Mouse (Mus musculus) forebrain, embryonic 12.5 days (tissue): ENCODE measurements at regions not wholly inside any gene's neighbourhood (a gene's known extent, or its start where the extent isn't known, plus 50 kb on each side); places are given as distances from the start of the nearest gene placed in this dataset.

Experiments
- ATAC-seq: fragments of 200-750 bp; cut with Nextera tagmentation; 2 replicates; pipeline ENCODE4 v1.8.0; 2017; ENCODE audit warnings: moderate TSS enrichment; ENCODE audit not compliant: low FRiP score
- H3K27ac ChIP-seq: fragments of 300-500 bp; sonication (generic); 2 replicates; pipeline ENCODE4 v1.5.1; 2016; ENCODE audit warnings: mild to moderate bottlenecking
- H3K27me3 ChIP-seq: fragments of 300-500 bp; sonication (generic); 2 replicates; pipeline ENCODE4 v1.6.1; 2016; ENCODE audit warnings: mild to moderate bottlenecking
- H3K36me3 ChIP-seq: fragments of 300-500 bp; sonication (generic); replicated peaks from 2 replicates; pipeline ENCODE4 v1.6.1; 2016; ENCODE audit warnings: mild to moderate bottlenecking
- H3K4me1 ChIP-seq: fragments of 300-500 bp; sonication (generic); 2 replicates; pipeline ENCODE4 v1.6.1; 2016
- H3K4me2 ChIP-seq: fragments of 300-500 bp; sonication (generic); 2 replicates; pipeline ENCODE4 v1.6.1; 2016; ENCODE audit warnings: mild to moderate bottlenecking, moderate library complexity
- H3K4me3 ChIP-seq: fragments of 300-500 bp; sonication (generic); replicated peaks from 2 replicates; pipeline ENCODE4 v1.5.1; 2016; ENCODE audit warnings: mild to moderate bottlenecking
- H3K9ac ChIP-seq: fragments of 300-500 bp; sonication (generic); 2 replicates; pipeline ENCODE4 v1.6.1; 2016; ENCODE audit warnings: mild to moderate bottlenecking
- H3K9me3 ChIP-seq: fragments of 300-500 bp; sonication (generic); 2 replicates; pipeline ENCODE4 v1.6.1; 2016
- WGBS: fragments of 180-500 bp; shearing (Covaris S2); methylation state at CpG from one replicate; pipeline ENCODE4 v1.1.7; 2016; 5-methylcytosine and 5-hydroxymethylcytosine counted together

DNA sequence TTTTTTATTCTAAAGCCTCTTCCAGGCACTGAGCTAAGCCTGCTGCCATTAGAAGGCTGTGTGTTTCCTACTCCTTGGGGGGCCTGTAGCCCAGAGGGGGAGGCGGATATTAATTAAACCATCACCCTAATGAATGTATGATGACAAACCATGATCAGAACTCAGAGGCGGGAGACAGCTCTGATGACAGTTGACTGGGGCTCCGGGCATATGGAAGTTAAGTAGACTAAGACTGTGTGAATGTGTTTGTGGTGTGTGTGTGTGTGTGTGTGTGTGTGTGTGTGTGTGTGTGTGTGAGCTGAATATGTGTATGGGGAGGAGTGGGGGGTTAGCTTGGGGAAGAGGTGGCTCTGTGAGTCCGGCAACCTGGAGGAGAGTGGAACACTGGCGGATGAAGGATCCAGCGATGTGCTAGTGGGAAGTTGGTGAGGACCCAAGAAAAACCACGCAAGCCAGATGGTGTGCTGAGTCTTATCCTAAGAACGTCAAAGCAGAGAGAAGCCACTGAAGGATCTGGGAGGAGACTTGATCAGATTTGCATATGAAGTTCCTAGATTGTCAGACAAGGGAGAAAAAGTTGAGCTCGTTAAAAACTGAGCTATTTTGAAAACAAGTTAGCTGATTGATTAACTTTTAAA, 256.7 kb downstream of the Lmx1a start:
- no peaks in the 10 kb centered on the region for H3K9me3 ChIP-seq
- H3K27me3 ChIP-seq, result no peaks in the 10 kb centered on the region
- ATAC-seq, result no peak
- WGBS, result 61% methylated on average over 9 of the region's 9 CpGs
- H3K36me3 ChIP-seq, result no peaks in the 10 kb centered on the region
- no peak overlapping the region for H3K4me3 ChIP-seq
- H3K27ac ChIP-seq, result no peak overlapping the region
- no peak overlapping the region for H3K4me2 ChIP-seq
- H3K4me1 ChIP-seq, result peaks cover 2% of the 10 kb centered on the region; the same call in 1 of the 2 replicates
- no peak overlapping the region for H3K9ac ChIP-seq

DNA sequence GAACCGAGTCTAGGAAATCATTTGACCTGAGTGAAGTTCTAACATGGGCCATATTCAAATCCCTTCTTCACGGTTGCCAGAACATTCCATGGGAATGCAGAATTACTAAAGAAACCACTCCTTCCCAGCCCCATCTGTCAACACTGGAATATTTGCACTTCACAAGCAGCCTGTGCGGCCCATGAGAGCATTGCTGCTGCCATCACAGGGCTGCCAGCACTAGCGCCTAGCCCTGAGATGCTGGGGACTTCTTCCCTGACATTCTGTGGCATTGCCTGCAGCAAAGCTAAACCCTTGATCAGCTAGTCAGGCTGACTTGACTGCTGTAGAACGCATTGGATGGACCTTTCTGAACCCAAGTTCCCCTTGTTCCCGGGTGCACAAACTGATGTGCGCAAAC, 258.8 kb downstream of the Lmx1a start:
- H3K4me2 ChIP-seq, result no peak overlapping the region
- H3K4me3 ChIP-seq, result no peak overlapping the region
- ATAC-seq, result no peak
- WGBS, result 84% methylated on average over 7 of the region's 7 CpGs
- no peaks in the 10 kb centered on the region for H3K9me3 ChIP-seq
- no peak overlapping the region for H3K27ac ChIP-seq
- H3K27me3 ChIP-seq, result no peaks in the 10 kb centered on the region
- no peaks in the 10 kb centered on the region for H3K4me1 ChIP-seq
- no peaks in the 10 kb centered on the region for H3K36me3 ChIP-seq
- H3K9ac ChIP-seq, result no peak overlapping the region

DNA sequence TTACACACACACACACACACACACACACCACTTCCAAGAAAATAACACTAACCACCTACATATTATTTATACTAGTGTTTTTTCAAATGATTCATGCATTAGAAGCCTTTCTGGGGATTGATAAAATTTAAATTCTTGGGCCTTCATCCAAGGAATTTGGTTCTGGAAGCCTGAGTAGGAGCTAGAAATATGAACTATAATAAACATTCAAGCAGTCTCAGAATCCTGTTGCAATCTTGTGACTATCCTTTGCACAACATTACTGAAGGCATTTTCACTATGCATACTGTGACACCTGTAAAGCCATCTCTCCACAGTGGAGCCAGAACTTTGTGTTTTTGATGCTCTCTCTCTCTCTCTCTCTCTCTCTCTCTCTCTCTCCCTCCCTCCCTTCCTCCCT, 262.7 kb downstream of the Lmx1a start:
- Histone ChIP-seq H3K36me3 (no peaks in the 10 kb centered on the region), H3K4me1 (no peaks in the 10 kb centered on the region), H3K4me2 (no peak overlapping the region), H3K9me3 (no peaks in the 10 kb centered on the region), H3K4me3 (no peak overlapping the region), H3K27ac (no peak overlapping the region), H3K9ac (no peak overlapping the region), H3K27me3 (no peaks in the 10 kb centered on the region)
- ATAC-seq, result no peak

DNA sequence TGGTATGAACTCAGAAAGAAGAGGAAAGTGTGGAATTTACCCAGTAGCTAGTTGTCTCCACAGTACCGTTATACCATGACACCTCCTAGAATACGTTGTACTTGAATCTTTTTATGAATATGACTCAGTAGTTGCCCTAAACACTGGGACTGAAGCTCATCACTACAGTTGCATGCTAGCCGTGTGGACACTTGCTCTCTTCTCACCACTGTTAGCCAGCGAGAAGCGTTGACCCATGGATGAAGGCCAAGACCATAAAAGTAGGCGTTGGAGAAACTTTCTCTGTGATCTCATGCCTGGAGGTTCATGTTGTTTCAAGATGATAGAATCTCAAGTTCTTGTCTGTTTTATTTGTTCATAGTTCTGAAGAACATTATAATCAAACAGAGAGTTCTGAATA, 269.5 kb downstream of the Lmx1a start:
- Histone ChIP-seq H3K4me1 (no peaks in the 10 kb centered on the region), H3K36me3 (no peaks in the 10 kb centered on the region), H3K9ac (no peak overlapping the region), H3K4me2 (no peak overlapping the region), H3K4me3 (no peak overlapping the region), H3K9me3 (no peaks in the 10 kb centered on the region), H3K27me3 (no peaks in the 10 kb centered on the region), H3K27ac (no peak overlapping the region)
- ATAC-seq, result no peak
- WGBS, result 95% methylated on average over 6 of the region's 6 CpGs

DNA sequence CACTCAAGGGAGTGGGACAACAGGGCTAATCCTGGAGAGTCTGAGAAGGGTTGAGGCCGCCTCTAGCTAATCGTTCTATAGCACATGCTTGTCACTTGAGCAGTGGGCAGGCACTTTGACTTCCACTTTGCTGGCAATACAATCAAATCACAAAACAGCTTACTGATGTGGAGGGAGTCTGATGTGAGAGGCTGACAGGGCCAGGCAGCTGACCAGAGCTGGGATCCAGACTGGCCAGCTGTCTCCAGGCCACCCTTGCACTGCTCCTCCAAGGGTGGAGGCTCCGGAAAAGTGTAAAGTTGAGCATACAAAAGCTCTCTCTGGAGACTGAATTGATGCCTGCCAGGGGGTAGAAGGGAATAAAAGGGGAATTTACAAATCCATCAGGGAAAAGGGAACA, 280.5 kb downstream of the Lmx1a start:
- H3K4me2 ChIP-seq, result no peak overlapping the region
- no peak for ATAC-seq
- no peaks in the 10 kb centered on the region for H3K36me3 ChIP-seq
- no peak overlapping the region for H3K27ac ChIP-seq
- no peak overlapping the region for H3K9ac ChIP-seq
- peaks cover 10% of the 10 kb centered on the region; the same call in 1 of the 2 replicates for H3K4me1 ChIP-seq
- H3K9me3 ChIP-seq, result no peaks in the 10 kb centered on the region
- H3K4me3 ChIP-seq, result no peak overlapping the region
- 30% methylated on average over 3 of the region's 3 CpGs for WGBS
- peaks cover 26% of the 10 kb centered on the region for H3K27me3 ChIP-seq

DNA sequence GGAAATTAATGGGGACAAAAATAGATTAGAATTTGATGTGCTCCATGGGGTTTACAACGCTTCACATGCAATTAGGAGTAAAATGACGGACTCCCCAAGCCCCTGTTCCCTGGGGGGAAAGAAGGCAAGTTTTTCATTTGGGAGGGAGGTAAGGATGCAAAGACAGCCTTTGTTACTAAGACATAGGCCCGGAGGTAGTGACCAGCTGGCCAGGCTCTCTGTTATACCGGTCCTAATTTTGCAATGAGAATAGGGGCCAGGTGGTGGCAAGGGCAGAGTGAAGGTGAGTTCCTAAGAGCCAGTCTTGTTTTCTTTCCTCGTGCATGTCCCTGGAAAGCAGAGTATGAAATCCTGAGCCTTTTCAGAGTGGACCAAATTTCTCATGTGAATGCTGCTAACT, 280.9 kb downstream of the Lmx1a start:
- Histone ChIP-seq H3K36me3 (no peaks in the 10 kb centered on the region), H3K4me2 (no peak overlapping the region), H3K4me1 (peaks cover 10% of the 10 kb centered on the region; the same call in 1 of the 2 replicates), H3K27me3 (peaks cover 26% of the 10 kb centered on the region), H3K9ac (no peak overlapping the region), H3K27ac (no peak overlapping the region), H3K9me3 (no peaks in the 10 kb centered on the region), H3K4me3 (no peak overlapping the region)
- no peak for ATAC-seq
- 13% methylated on average over 5 of the region's 5 CpGs for WGBS

DNA sequence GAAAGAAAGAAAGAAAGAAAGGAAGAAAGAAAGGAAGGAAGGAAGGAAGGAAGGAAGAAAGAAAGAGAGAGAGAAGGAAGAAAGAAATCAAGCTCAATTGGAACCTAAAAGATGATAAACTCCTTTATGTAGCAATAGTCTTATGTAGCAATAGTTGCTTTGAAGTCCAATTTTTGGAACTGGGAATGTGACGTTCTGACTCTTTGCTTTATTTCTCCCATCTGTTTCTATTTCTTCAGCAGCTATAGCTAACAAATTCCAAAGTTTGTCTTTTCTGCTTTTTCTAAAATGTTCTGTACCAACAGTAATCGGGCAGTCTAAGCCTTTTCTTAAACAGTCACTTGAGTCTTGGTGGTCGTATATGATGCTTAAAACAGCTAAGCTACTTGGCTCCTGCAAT, 287.7 kb downstream of the Lmx1a start:
- Histone ChIP-seq H3K27ac (no peak overlapping the region), H3K9ac (no peak overlapping the region), H3K36me3 (no peaks in the 10 kb centered on the region), H3K4me1 (no peaks in the 10 kb centered on the region), H3K4me2 (no peak overlapping the region), H3K9me3 (no peaks in the 10 kb centered on the region), H3K4me3 (no peak overlapping the region), H3K27me3 (no peaks in the 10 kb centered on the region)
- 89% methylated on average over 3 of the region's 3 CpGs for WGBS
- ATAC-seq, result no peak

DNA sequence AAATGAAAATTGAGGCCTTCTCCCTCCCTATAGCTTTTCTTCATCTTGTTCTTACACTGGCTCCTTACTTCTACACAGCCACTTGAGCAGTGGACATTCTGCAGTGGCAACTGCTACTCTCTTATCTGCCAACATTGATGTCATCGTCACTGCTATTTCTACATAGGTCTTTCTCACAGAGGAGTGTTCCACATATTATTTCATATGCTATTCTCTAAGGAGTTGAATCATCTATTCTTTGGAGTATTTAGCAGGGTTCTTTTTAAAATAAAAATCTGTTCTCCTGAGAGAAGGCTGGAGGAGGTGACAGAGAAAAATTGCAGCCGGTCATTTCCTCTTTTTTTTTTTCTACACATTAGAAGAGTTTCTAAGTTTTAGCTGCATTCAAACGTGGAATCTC, 290.1 kb downstream of the Lmx1a start:
- no peak overlapping the region for H3K9ac ChIP-seq
- 88% methylated on average over 3 of the region's 3 CpGs for whole genome bisulfite sequencing
- no peak for ATAC-seq
- no peaks in the 10 kb centered on the region for H3K9me3 ChIP-seq
- H3K4me2 ChIP-seq, result no peak overlapping the region
- no peaks in the 10 kb centered on the region for H3K27me3 ChIP-seq
- H3K27ac ChIP-seq, result no peak overlapping the region
- H3K36me3 ChIP-seq, result no peaks in the 10 kb centered on the region
- no peaks in the 10 kb centered on the region for H3K4me1 ChIP-seq
- H3K4me3 ChIP-seq, result no peak overlapping the region

DNA sequence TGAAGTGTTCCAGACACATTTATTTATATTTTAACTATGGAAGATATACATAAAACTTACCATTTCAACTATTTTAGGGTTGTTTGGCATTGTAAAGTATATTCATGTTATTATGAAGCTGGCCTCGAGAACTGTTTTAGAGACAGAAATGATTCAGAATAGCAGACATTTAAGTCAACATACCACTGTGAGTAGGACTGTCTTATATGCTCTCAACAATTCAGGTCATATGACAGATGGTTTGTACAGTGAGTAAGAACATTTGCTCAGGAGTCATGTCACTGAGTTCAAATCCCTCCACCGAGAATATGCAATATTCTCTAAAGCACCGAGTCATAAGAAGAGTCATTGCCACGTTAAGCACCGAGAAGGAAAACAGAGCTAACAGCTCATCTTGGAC, 290.6 kb downstream of the Lmx1a start:
- ATAC-seq, result no peak
- H3K4me2 ChIP-seq, result no peak overlapping the region
- 95% methylated on average over 5 of the region's 5 CpGs for WGBS

DNA sequence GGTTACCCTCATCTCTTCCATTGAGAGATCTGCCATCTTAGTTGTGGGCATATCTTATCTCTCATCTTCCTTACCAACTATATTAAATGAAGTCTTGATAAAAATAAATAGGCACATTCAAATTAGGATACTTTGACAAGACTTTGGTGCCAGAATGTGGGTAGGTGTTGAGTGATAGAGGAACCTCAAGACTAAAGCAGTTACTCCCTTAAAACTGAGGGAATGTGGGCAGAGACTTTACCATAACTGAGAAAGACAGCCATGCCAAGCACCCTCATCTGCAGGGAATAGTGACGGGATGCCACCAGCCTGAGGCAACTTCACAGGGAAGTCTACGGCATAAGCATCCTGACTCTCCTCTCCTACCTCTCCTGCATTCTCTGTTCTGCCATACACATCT, 292.3 kb downstream of the Lmx1a start:
- Histone ChIP-seq H3K27ac (no peak overlapping the region), H3K36me3 (no peaks in the 10 kb centered on the region), H3K9ac (no peak overlapping the region), H3K9me3 (no peaks in the 10 kb centered on the region), H3K4me2 (no peak overlapping the region), H3K27me3 (no peaks in the 10 kb centered on the region), H3K4me1 (no peaks in the 10 kb centered on the region), H3K4me3 (no peak overlapping the region)
- no peak for ATAC-seq
- WGBS, result 88% methylated on average over 2 of the region's 2 CpGs

More for the DNA sequence above, 290.6 kb downstream of the Lmx1a start:
- H3K27ac ChIP-seq, result no peak overlapping the region
- no peaks in the 10 kb centered on the region for H3K27me3 ChIP-seq
- no peaks in the 10 kb centered on the region for H3K9me3 ChIP-seq
- no peaks in the 10 kb centered on the region for H3K4me1 ChIP-seq
- no peak overlapping the region for H3K9ac ChIP-seq
- no peaks in the 10 kb centered on the region for H3K36me3 ChIP-seq
- H3K4me3 ChIP-seq, result no peak overlapping the region

DNA sequence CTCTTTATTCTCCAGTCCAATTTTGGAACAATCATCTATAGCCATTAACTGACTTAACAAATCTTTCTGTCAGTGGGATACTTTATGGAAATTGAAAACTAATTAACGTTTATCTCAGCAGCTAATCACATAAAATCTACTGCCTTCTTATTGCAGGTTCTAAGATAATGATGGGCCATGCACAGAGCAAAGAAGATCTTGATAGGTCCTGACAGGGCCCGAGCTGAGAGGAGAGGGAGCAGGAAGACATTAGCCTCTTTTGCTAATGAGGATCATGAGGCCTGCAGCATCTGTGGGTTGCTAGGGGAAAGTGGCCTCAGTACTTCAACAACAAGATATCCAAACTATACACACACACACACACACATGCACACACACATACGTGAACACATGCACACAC, 318.4 kb downstream of the Lmx1a start:
- Histone ChIP-seq H3K9ac (no peak overlapping the region), H3K4me2 (no peak overlapping the region), H3K4me3 (no peak overlapping the region), H3K4me1 (peaks cover 2% of the 10 kb centered on the region), H3K27ac (no peak overlapping the region), H3K9me3 (0 out of 2 replicates have a peak, but pooled peaks cover 4% of the 10 kb centered on the region), H3K27me3 (no peaks in the 10 kb centered on the region), H3K36me3 (no peaks in the 10 kb centered on the region)
- 77% methylated on average over 3 of the region's 3 CpGs for WGBS
- no peak for ATAC-seq

DNA sequence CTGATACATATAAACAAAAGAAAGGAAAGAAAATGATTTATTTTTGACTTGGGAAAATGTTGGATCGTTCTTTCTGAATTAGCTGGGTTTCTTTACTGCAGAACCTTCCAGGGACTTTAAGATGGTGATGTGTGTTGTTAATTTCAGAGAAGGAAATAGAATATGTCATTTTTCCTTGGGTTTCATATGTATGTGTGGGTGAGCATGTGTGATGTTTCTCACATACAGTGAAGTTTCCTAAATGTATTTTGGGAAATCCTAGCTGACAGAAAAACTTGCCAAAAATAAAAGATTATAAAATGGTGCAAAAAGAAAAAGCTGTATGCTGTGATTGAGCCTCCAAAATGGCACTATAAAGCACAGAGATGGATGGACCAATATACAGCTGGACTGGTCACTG, 319.2 kb downstream of the Lmx1a start:
- ATAC-seq, result no peak
- H3K4me1 ChIP-seq, result no peaks in the 10 kb centered on the region; the same call in none of the 2 replicates
- no peaks in the 10 kb centered on the region for H3K27me3 ChIP-seq
- H3K9ac ChIP-seq, result no peak overlapping the region
- 93% methylated on average over 1 of the region's 1 CpGs for WGBS
- H3K36me3 ChIP-seq, result no peaks in the 10 kb centered on the region
- no peak overlapping the region for H3K4me3 ChIP-seq
- 0 out of 2 replicates have a peak, but pooled peaks cover 4% of the 10 kb centered on the region for H3K9me3 ChIP-seq
- H3K27ac ChIP-seq, result no peak overlapping the region
- no peak overlapping the region for H3K4me2 ChIP-seq

DNA sequence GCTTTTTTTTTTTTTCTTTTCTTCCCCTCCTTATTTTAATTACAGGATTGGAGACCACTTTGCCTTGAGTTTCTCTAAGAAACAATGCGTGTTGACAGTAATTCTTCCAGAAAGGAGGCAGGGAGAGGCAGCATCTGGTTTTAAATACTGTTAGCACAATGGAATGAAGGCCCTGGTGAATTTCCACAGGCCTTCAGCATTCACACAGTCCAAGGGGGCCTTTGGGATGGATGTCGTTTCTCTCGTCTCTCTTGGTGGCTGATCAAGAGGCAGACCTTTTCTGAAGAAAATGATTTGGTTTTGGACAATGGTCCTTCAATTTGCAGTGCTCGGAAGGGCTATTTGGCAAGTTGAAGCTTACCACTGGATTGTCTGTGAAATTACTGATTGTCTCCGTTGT, 321.4 kb downstream of the Lmx1a start:
- H3K4me1 ChIP-seq, result no peaks in the 10 kb centered on the region; the same call in 1 of the 2 replicates
- no peaks in the 10 kb centered on the region for H3K27me3 ChIP-seq
- no peak overlapping the region for H3K9ac ChIP-seq
- no peaks in the 10 kb centered on the region for H3K9me3 ChIP-seq
- ATAC-seq, result no peak
- H3K36me3 ChIP-seq, result no peaks in the 10 kb centered on the region
- H3K4me2 ChIP-seq, result no peak overlapping the region
- H3K27ac ChIP-seq, result no peak overlapping the region
- 31% methylated on average over 5 of the region's 5 CpGs for WGBS
- no peak overlapping the region for H3K4me3 ChIP-seq
